10 mouse cellular contexts compared by ENCODE assay signal in the genomic region with DNA sequence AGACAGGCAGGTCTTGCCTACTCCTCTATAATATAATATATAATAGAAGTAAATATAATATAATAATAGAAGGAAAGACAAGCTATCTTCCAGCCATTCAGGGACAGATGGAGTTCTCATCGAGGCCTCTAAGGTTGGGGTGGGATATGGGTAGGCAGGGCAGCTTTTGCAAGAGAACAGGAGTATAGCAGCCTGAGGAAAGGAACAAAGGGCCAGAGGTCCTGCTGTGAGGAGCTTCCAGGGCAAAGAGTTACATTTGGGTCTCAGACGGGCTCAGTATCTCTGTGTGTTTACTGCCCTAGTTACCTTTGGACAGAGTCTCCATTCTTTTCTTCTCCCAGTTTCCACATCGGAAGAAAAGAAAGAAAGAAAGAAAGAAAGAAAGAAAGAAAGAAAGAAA. TPM values are rescaled to one million over a fixed set of nuclear protein-coding genes. Genes with fewer than 3 reads are reported as not detected.
DNase-seq lines count a peak whose midpoint lies in the region; ATAC-seq and TF ChIP-seq lines count a peak whose summit lies in the region.
"Had no signal": no experiment of that assay in that cellular context is flagged by ENCODE, and none has a peak within 500 bp of the region (broad histone marks: within the 10 kb centered on the region; RNA-seq: fewer than 3 reads in every experiment).

No protein-coding gene starts in this region.

- no peak for TF ChIP-seq CTCF in ES-Bruce4 (IDR thresholded peaks at IDR 0.05; ENCODE audit: low read depth, low read length)

- peak overlapping the region; percentile 93; the same call in 1 of the 2 replicates for H3K9ac ChIP-seq in hindbrain, embryonic 13.5 days
- H3K9ac ChIP-seq in ES-Bruce4 (ENCODE audit: low read depth, poor library complexity, severe bottlenecking): no peak overlapping the region
- no peak overlapping the region for H3K9ac ChIP-seq in limb, embryonic 12.5 days (replicated peaks)

- 0 out of 2 replicates have a peak, but pooled peaks cover 4% of the 10 kb centered on the region for H3K27me3 ChIP-seq in hindbrain, embryonic 13.5 days
- peaks cover 42% of the 10 kb centered on the region for H3K27me3 ChIP-seq in hindbrain, embryonic 10.5 days (ENCODE audit: insufficient read depth, poor library complexity, severe bottlenecking)
- H3K27me3 ChIP-seq in ES-Bruce4 (ENCODE audit: control insufficient read depth, insufficient read depth, low read length, poor library complexity, severe bottlenecking): no peaks in the 10 kb centered on the region
- H3K27me3 ChIP-seq in limb, embryonic 12.5 days: peaks cover 42% of the 10 kb centered on the region

- 49% methylated on average over 3 of the region's 3 CpGs for WGBS in hindbrain, embryonic 13.5 days
- WGBS in hindbrain, embryonic 10.5 days: 38% methylated on average over 3 of the region's 3 CpGs
- 60% methylated on average over 3 of the region's 3 CpGs for WGBS in limb, embryonic 12.5 days

- peak overlapping the region; percentile 89 for H3K4me2 ChIP-seq in hindbrain, embryonic 13.5 days
- H3K4me2 ChIP-seq in limb, embryonic 12.5 days: 0 out of 2 replicates have a peak overlapping the region, but pooled peaks have one; percentile 86

- no peak for DNase-seq in hindbrain, embryonic 10.5 days (ENCODE audit: low spot score)
- DNase-seq in R1 (ENCODE audit: low read depth, low spot score): peak; percentile 70
- DNase-seq in c-Kit-positive CD71-positive TER-119-positive erythroid progenitor cells, embryonic 14.5 days (ENCODE audit: low spot score): no peak
- no peak for DNase-seq in urinary bladder, adult 2 months (ENCODE audit: low spot score)
- DNase-seq in spleen, adult 18-20 months: no peak

- TF ChIP-seq EP300 in ES-Bruce4 (IDR thresholded peaks at IDR 0.05; ENCODE audit: insufficient read depth, low read depth, low read length): no peak

- TF ChIP-seq POLR2A in ES-Bruce4 (IDR thresholded peaks at IDR 0.05; ENCODE audit: insufficient read depth, low read length): no peak

- peak overlapping the region; percentile 70 for H3K4me3 ChIP-seq in hindbrain, embryonic 13.5 days
- no peak overlapping the region; the same call in 1 of the 2 replicates for H3K4me3 ChIP-seq in hindbrain, embryonic 10.5 days
- no peak overlapping the region for H3K4me3 ChIP-seq in ES-Bruce4 (ENCODE audit: low read depth, low read length)
- no peak overlapping the region for H3K4me3 ChIP-seq in limb, embryonic 12.5 days (replicated peaks)

- H3K36me3 ChIP-seq in hindbrain, embryonic 13.5 days: peaks cover 6% of the 10 kb centered on the region; the same call in 1 of the 2 replicates
- peaks cover 7% of the 10 kb centered on the region for H3K36me3 ChIP-seq in hindbrain, embryonic 10.5 days
- H3K36me3 ChIP-seq in ES-Bruce4 (ENCODE audit: control insufficient read depth, insufficient read depth, low read length, poor library complexity, severe bottlenecking): no peaks in the 10 kb centered on the region
- H3K36me3 ChIP-seq in limb, embryonic 12.5 days: peaks cover 6% of the 10 kb centered on the region

- peak overlapping the region; percentile 96 for H3K27ac ChIP-seq in hindbrain, embryonic 13.5 days
- no peak overlapping the region for H3K27ac ChIP-seq in hindbrain, embryonic 10.5 days
- 0 out of 2 replicates have a peak overlapping the region, but pooled peaks have one; percentile 26 for H3K27ac ChIP-seq in ES-Bruce4 (ENCODE audit: insufficient read depth, low read length)
- no peak overlapping the region for H3K27ac ChIP-seq in limb, embryonic 12.5 days
- H3K27ac ChIP-seq: heart, embryonic 13.5 days; macrophage had no signal

- peaks cover 64% of the 10 kb centered on the region for H3K4me1 ChIP-seq in hindbrain, embryonic 13.5 days (replicated peaks)
- peaks cover 69% of the 10 kb centered on the region for H3K4me1 ChIP-seq in hindbrain, embryonic 10.5 days (replicated peaks)
- peaks cover 6% of the 10 kb centered on the region for H3K4me1 ChIP-seq in ES-Bruce4 (ENCODE audit: control insufficient read depth, insufficient read depth, low read length)
- peaks cover 27% of the 10 kb centered on the region for H3K4me1 ChIP-seq in limb, embryonic 12.5 days (replicated peaks)

- no peak for ATAC-seq in hindbrain, embryonic 13.5 days (ENCODE audit: low FRiP score)
- ATAC-seq in limb, embryonic 12.5 days (ENCODE audit: insufficient number of reproducible peaks, insufficient read depth, low FRiP score, low TSS enrichment, low read depth): no peak

- no peaks in the 10 kb centered on the region for H3K9me3 ChIP-seq in hindbrain, embryonic 13.5 days
- H3K9me3 ChIP-seq in hindbrain, embryonic 10.5 days: no peaks in the 10 kb centered on the region
- no peaks in the 10 kb centered on the region for H3K9me3 ChIP-seq in ES-Bruce4 (replicated peaks; ENCODE audit: control insufficient read depth, insufficient read depth, low read length, poor library complexity, severe bottlenecking)
- no peaks in the 10 kb centered on the region for H3K9me3 ChIP-seq in limb, embryonic 12.5 days
- H3K9me3 ChIP-seq: heart, embryonic 13.5 days had no signal

RNA-seq across cellular contexts. Expression of a gene that starts 0.5 kb away (rescaled TPM):
- 86.3 and 88.5 TPM in 2 replicates for polyA plus RNA-seq in hindbrain, embryonic 13.5 days (2015; fragmentation: Nextera tagmentation; extraction: Ambion mirVana)
- 24.4 and 39.4 TPM in 2 replicates for polyA plus RNA-seq in hindbrain, embryonic 10.5 days (2016; fragmentation: Nextera tagmentation; extraction: Ambion mirVana)
- 7.3 and 8.0 TPM in 2 replicates for polyA plus RNA-seq in ES-Bruce4 (2011; ENCODE audit: insufficient read depth, insufficient read length, low read depth, missing spikeins)
- polyA plus RNA-seq in limb, embryonic 12.5 days (2016; fragmentation: Nextera tagmentation; extraction: Ambion mirVana): 5.3 and 5.6 TPM in 2 replicates
- 5.9 and 6.6 TPM in 2 replicates for polyA plus RNA-seq in urinary bladder, adult 2 months (2012; rRNA removed)

RNA-seq across cellular contexts. Expression of a gene that starts 2.5 kb away (rescaled TPM):
- 308 and 330 TPM in 2 replicates for polyA plus RNA-seq in hindbrain, embryonic 13.5 days (2015; fragmentation: Nextera tagmentation; extraction: Ambion mirVana)
- polyA plus RNA-seq in hindbrain, embryonic 10.5 days (2016; fragmentation: Nextera tagmentation; extraction: Ambion mirVana): 222 and 255 TPM in 2 replicates
- polyA plus RNA-seq in ES-Bruce4 (2011; ENCODE audit: insufficient read depth, insufficient read length, low read depth, missing spikeins): 124 and 125 TPM in 2 replicates
- polyA plus RNA-seq in limb, embryonic 12.5 days (2016; fragmentation: Nextera tagmentation; extraction: Ambion mirVana): 174 and 183 TPM in 2 replicates
- 173 and 201 TPM in 2 replicates for polyA plus RNA-seq in urinary bladder, adult 2 months (2012; rRNA removed)

RNA-seq across cellular contexts. Expression of a gene that starts 25.2 kb away (rescaled TPM):
- 12.1 and 16.5 TPM in 2 replicates for polyA plus RNA-seq in hindbrain, embryonic 13.5 days (2015; fragmentation: Nextera tagmentation; extraction: Ambion mirVana)
- 12.8 and 16.3 TPM in 2 replicates for polyA plus RNA-seq in hindbrain, embryonic 10.5 days (2016; fragmentation: Nextera tagmentation; extraction: Ambion mirVana)
- 26.2 and 26.7 TPM in 2 replicates for polyA plus RNA-seq in ES-Bruce4 (2011; ENCODE audit: insufficient read depth, insufficient read length, low read depth, missing spikeins)
- polyA plus RNA-seq in limb, embryonic 12.5 days (2016; fragmentation: Nextera tagmentation; extraction: Ambion mirVana): 17.2 and 19.8 TPM in 2 replicates
- 19.8 and 42.1 TPM in 2 replicates for polyA plus RNA-seq in urinary bladder, adult 2 months (2012; rRNA removed)

RNA-seq across cellular contexts. Expression of a gene that starts 48.0 kb away (rescaled TPM):
- polyA plus RNA-seq in hindbrain, embryonic 13.5 days (2015; fragmentation: Nextera tagmentation; extraction: Ambion mirVana): 116 and 119 TPM in 2 replicates
- 171 and 174 TPM in 2 replicates for polyA plus RNA-seq in hindbrain, embryonic 10.5 days (2016; fragmentation: Nextera tagmentation; extraction: Ambion mirVana)
- polyA plus RNA-seq in ES-Bruce4 (2011; ENCODE audit: insufficient read depth, insufficient read length, low read depth, missing spikeins): 129 and 136 TPM in 2 replicates
- polyA plus RNA-seq in limb, embryonic 12.5 days (2016; fragmentation: Nextera tagmentation; extraction: Ambion mirVana): 144 and 145 TPM in 2 replicates
- polyA plus RNA-seq in urinary bladder, adult 2 months (2012; rRNA removed): 44.7 and 47.7 TPM in 2 replicates

RNA-seq across cellular contexts. Expression of a gene that starts 52.2 kb away (rescaled TPM):
- polyA plus RNA-seq in hindbrain, embryonic 13.5 days (2015; fragmentation: Nextera tagmentation; extraction: Ambion mirVana): 20.0 and 22.1 TPM in 2 replicates
- 17.9 and 21.9 TPM in 2 replicates for polyA plus RNA-seq in hindbrain, embryonic 10.5 days (2016; fragmentation: Nextera tagmentation; extraction: Ambion mirVana)
- polyA plus RNA-seq in ES-Bruce4 (2011; ENCODE audit: insufficient read depth, insufficient read length, low read depth, missing spikeins): 36.7 and 39.2 TPM in 2 replicates
- 27.3 and 28.0 TPM in 2 replicates for polyA plus RNA-seq in limb, embryonic 12.5 days (2016; fragmentation: Nextera tagmentation; extraction: Ambion mirVana)
- polyA plus RNA-seq in urinary bladder, adult 2 months (2012; rRNA removed): 47.7 and 48.4 TPM in 2 replicates

Comparison
In these comparisons a context has a peak if more than half of its experiments do, and no peak if none do; other contexts are left out.
1. H3K27ac ChIP-seq: peak in hindbrain, embryonic 13.5 days (single experiment) and ES-Bruce4 (single experiment); none in hindbrain, embryonic 10.5 days (single experiment) and limb, embryonic 12.5 days (single experiment).